Mouse (Mus musculus) thymus, postnatal 36 days (tissue): Measurements from ENCODE around the gene Vasp.
"Not testable (repeated sequence)": the region's sequence is repeated elsewhere in the genome, so short reads cannot be mapped to it uniquely, and the experiment has no call there.

ENCODE experiments used
- DNase-seq, 2 experiments: peaks; one replicate each; pipeline ENCODE4 v3.0.0; 2022; ENCODE audit warnings: mixed read lengths in 2 of 2

Gene Vasp

GRCm38 (mm10) chr7:19303046-19303305, 31.4 kb upstream of the Vasp start:
- no peak for DNase-seq

- DNase-seq, result no peak
Observed at GRCm38 (mm10) chr7:19302264-19303045, 30.8 kb upstream of the Vasp start.

DNA sequence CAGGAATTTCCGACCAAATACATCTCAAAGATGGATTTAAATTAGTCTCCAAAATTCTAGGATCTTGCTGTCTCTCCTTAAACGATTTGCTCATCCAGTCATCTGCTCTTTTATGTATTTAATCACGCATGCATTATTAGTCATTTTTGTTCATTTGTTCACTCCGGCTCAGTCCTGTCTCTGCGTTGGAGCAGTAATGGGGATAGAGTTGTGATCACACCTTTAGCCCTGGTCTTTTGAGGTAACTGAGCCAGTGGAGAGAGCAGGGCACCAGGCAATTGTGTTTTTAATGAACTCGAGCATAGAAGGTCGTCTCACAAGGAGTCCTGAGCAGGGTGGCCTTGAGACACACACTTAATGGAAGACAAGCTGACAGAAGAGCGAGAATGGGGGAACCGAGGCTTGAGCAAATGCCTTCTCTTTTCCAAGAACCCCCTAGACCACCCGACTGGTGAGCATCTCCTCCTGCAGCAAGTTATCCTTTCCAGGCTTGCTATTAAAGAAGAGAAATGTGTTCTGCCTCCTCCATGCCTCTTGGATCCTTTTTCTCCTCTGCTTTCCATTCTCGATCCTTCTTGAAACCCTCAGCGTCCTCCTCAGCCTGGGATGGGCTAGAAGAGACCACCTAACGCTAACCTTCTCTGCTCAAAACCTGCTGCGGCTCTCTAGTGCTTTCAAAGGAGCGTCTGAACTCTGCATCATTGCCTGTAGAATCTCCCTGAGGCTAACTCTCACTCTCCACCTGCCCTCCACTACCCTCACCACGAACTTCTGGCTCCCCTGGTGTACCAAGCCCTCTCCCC, 30.0 kb upstream of the Vasp start:
- DNase-seq, result no peak

DNA sequence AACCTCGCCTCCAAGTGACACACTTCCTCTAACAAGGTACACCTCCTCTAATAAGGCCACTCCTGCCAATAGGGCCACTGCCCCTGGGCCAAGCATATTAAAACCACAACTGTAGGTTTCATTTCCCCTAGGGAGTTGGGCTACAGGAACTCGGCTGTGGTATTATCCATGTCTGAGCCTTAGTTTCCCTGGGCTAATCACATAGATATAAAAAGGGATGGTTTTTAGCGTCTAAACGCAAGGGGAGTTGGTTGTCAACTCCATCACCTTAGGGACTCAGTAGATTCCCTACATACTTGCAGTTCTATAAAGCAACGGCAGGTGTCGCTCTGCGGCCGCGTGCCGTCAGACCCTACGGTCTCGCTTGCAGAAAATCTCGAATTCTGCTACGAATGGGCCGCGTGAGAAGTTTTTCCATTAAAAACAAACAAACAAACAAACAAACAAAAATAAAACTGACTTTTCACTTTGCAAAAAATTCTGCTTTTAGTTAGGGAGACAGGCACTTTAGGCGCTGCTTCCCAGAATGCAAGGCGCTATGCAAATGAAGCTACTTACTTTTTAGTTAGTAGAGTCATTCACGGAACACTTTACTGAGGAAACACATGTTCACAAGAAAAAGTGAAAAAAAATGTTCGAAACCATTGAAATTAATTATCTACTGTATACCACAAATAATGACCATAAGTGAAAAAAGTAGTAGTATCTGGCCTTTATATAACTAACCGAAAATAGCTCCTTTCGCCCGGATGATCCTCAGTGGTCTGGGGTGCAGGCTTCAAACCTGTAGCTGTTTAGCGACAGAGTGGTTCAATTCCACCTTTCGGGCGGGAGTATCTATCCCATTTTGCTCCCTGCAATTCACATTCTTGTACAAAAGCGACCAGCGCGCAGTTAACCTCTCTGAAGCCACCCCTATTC, 29.1 kb upstream of the Vasp start:
- DNase-seq, result peak; percentile 71 to 75

GRCm38 (mm10) chr7:19299194-19299593, 27.6 kb upstream of the Vasp start:
- DNase-seq, result no peak

DNA sequence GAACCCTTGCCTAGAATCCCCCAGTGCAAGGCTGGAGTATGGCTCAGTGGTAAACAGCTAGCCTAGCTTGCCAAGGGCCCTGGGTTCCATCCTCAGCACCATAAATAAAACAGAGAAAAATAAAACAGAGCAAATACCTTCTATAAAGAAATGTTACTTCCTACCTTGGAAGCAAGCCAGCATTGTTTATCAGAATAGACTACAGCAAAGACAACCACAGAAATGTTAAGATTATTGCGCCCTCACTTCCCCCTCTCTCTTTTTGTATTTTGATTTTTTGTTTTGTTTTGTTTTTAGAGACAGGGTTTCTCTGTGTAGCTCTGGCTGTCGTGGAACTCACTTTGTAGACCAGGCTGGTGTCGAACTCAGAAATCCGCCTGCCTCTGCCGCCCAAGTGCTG, 26.2 kb upstream of the Vasp start:
- DNase-seq, result no peak

GRCm38 (mm10) chr7:19297034-19297433, 25.4 kb upstream of the Vasp start:
- no peak for DNase-seq

DNA sequence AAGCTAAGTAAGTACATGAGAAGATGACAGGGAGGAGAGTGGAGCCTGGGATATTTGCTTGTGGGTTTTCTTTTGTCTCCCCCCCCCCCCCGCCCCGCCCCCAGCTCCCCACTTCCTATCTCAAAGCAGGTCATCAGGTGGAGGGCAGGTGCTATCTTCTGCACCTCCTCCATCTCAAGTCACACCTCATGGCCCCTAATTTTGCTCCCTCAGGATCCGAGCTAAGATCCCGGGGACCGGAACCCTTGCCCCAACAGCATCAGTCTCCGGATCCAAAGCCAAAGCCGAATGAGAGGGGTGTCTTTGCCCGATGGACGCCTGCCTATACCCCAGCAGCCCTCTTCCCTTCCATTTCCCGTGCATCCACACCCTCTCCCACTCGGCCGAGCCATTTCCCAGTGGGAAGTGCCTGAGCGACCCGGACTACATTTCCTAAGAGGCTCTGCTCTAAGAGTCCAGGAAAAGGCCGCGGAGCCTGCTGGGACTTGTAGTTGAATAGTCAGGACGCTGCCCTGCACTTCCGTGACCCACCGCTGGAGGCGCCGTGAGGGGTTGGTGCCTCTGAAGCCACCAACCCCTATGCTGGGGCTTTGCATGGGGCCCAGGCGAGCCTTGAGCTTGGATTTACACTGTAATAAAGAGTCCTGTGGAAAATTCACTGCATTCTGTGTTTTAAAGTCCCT, 24.0 kb upstream of the Vasp start:
- peak; percentile 91 to 96 for DNase-seq

DNA sequence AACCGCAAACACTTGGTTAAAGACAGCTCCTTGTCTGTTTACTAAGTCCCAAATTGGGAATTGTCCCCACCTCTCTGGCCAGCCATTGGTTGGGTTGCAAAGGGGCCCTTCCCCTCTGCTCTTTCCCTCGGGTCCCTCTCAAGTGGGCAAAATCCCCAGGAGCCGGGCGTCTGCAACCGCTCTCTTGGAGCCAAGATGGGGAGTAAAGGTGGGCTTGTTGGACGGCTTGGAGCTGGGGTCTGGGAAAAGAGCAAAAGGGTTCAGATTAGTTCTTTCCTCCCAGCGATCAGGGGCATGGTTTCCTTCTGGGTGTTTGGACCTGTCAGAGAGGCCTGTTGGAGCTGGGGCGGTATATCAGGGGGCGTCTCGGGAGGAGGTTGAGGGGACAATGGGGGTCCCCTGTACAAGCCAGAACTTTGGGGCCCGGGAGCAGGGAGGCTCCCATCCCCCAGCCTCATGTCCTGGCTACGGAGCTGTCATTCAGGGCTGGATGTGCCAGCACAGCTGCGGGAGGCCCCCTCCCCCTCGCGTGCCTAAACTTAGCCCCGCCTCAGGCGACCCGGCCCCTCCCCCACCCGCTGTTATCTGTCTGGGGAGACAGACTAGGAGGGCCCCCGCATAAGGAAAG, 19.5 kb upstream of the Vasp start:
- DNase-seq, result peak in 1 of 2 experiments; percentile 21

- DNase-seq, result peak; percentile 42 to 55
Observed at GRCm38 (mm10) chr7:19284763-19285162, 13.1 kb upstream of the Vasp start.

GRCm38 (mm10) chr7:19283406-19283804, 11.8 kb upstream of the Vasp start:
- DNase-seq, result no peak

DNA sequence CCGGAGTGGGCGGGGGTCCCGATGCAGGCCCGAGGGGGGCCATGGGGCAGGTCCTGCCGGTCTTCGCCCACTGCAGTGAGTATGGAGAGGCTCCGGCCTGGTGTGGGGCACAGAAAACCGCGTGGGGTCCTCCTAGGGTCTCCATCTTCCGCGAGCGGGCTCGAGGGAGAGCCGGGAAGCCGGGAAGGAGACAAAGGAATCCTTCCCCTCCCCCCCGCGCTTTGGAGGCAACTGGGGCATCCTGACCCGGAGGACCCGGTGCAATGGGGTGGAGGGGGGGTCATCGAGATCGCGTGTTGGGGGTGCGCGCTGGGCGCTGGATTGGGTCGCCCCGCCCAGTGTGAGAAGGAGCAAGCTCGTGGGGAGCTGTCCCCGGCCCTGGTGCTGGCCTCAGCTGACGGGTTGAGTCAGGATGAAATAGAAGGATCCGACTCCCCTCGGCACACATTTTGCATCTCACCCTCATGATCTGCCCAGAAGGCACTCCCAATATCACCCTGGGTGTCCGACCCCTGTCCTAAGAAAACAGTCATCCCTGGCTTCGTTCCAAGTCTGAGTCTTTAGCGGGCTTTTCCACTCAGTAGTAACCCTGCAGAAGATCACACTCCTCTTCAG, 11.3 kb upstream of the Vasp start:
- DNase-seq, result peak in 1 of 2 experiments; percentile 48

- peak; percentile 63 to 73 for DNase-seq
Observed at GRCm38 (mm10) chr7:19282385-19282784, 10.8 kb upstream of the Vasp start, which contains the start of gene Rtn2. Rtn2 (plus strand) TSS chr7:19282624.

DNA sequence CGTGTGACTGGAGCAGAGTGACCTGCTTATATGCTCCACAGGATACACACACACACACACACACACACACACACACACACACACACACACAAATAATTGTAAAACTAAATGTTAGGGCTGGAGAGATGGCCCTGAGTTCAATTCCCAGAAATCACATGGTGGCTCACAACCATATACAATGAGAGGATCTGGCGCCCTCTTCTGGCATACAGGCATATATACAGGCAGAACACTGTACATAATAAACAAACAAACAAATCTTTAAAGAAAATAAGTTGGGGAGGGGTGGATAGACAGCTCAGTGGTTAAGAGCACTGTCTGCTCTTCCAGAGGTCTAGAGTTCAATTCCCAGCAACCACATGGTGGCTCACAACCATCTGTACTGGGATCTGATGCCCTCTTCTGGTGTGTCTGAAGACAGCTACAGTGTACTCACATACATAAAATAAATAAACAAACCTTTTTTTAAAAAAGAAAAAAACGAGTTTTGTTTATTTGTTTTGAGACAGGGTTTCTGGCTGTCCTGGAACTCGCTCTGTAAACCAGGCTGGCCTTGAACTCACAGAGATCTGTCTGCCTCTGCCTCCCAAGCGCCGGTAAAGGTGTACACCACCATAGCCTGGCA, 10.2 kb upstream of the Vasp start:
- not testable (repeated sequence) for DNase-seq

- peak in 1 of 2 experiments; percentile 52 for DNase-seq
Observed at GRCm38 (mm10) chr7:19279581-19280114, 8.0 kb upstream of the Vasp start, which contains the start of gene Ppm1n. Ppm1n (minus strand) TSS chr7:19280064.

GRCm38 (mm10) chr7:19279052-19279451, 7.4 kb upstream of the Vasp start:
- no peak for DNase-seq

- DNase-seq, result no peak
Observed at GRCm38 (mm10) chr7:19276253-19276652, 4.6 kb upstream of the Vasp start.

DNA sequence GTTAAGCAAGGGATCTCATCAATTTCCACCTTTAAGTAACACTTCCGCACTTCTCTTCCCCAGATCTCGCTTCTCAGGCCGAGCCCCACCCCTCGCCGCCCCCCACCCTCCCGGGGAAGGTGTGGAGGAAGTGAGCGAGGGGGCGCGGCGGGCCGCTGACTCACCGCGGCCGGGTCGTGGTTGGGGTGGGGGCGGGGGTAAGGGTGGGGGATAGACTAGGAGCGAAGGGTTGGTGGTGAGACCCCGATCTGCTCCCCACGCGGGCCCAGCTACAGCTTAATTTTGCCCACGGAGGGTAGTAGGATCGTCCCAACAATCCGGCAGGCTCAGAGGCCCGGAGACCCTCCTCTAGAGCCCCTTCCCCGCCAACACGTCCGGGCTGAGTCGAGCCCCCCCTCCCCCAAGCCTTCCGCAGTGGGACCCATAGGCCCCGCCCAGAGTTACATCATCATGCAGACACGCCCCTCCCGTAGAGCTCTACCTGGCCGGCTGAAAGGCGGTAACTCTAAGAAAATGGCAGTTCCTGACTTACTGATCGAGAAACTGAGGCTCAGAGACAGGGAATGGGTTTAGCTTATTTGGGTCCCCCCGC, 652 bp upstream of the Vasp start:
- DNase-seq, result peak; percentile 91

DNA sequence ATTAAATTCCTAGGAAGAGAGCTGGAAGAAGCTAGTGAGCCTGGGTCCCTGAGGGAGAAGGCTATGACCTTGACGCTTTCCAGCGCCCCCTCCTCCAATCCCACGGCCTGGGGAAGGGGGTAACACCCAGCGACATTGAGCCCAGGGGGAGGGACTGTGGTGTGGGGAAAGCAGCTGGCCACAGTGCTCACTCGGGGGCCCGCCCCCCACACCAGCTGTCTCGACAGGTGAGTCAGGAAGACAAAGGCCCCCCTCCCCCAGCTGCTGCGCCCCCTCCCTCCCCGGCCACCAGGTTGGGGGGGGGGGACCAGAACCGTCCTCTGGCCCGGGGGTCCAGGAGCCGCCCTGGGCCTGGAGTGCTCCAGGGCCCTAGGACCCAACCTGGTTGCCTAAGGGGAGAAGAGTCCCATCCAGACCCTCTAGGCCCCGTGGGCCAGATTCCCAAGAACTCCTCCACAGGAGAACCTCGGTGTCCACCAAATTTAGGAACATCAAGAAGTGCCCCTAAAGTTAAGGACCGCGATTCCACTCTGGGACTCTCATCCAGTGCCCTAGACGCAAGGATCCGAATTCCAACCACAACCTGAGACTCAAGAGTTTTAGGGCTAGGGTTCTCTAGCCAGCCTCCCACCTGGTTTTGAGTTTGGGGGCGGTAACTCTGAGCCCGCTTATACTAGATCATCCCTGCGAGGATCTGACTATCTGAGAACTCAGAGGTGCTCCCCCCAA, 944 bp downstream of the Vasp start:
- DNase-seq, result peak; percentile 32 to 70
